Mouse (Mus musculus) right cerebral cortex, postnatal 25 days (tissue): ENCODE results near the gene Camk1d.
A peak's percentile ranks its signal among the peaks of the same experiment; 100 is the strongest.

ENCODE experiments used
- DNase-seq: peaks from one replicate; pipeline ENCODE4 v3.0.0; 2022

The Camk1d gene

DNA sequence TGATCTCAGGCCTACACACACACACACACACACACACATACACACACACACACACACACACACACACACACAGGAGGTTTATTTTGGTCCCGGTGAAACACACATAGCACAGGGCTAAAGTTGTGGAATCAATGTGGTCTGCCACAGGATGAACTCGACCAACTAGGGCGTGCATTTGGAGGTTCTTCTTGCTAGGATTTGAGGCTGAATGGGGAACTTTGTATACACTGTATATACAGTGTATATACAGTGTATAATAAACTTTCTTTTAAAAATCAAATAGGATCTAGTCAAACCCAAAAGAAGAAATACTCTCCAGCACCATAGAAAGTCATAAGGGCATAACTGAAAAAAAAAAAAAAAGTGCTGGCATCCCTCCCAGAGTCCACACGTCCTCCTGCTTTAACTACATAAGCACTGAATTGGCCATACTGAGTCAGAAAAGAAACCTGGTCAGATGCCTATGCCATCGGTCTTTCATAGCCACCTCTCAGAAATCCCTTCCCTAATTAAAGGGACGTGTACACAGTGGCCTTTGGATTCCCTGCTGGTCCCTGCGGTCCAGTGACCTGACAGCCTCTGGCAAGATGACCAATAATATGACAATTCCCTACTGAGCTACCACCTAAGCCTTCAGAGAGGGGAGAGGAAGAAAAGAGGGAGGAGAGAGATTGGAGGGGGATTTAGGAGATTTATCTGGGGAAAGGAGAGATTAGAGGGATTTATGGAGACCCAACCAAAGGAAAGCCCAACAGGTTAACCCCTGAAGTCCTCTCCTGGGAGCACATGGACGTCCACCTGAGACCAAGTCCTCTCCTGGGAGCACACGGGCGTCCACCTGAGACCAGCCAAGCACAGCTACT, 6.2 kb downstream of the Camk1d start:
- DNase-seq, result no peak

GRCm38 (mm10) chr2:5706618-5707017, 7.7 kb downstream of the Camk1d start:
- no peak for DNase-seq

- no peak for DNase-seq
Observed at GRCm38 (mm10) chr2:5702370-5702769, 11.9 kb downstream of the Camk1d start.

GRCm38 (mm10) chr2:5700931-5701330, 13.4 kb downstream of the Camk1d start:
- DNase-seq, result no peak

DNA sequence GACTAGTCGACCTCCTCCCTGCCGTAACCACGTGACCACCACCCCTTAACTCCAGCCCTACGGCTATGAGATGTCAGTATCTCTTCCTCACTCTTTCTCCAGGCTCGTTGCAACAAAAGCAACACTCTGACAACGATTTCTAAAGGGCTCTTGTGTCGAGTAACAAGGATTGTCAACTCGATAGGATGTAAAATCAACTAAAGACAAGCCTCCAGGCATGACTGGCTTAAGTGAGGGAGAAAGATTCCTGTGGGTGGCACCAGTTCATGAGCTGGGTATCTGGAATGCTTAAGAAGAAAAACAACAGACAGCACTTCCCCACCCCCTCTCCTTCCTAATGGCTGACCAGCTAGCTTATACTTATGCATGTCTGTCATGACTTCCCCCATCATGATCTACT, 15.9 kb downstream of the Camk1d start:
- DNase-seq, result no peak

GRCm38 (mm10) chr2:5694094-5694493, 20.2 kb downstream of the Camk1d start:
- no peak for DNase-seq

GRCm38 (mm10) chr2:5691729-5692128, 22.6 kb downstream of the Camk1d start:
- DNase-seq, result no peak

DNA sequence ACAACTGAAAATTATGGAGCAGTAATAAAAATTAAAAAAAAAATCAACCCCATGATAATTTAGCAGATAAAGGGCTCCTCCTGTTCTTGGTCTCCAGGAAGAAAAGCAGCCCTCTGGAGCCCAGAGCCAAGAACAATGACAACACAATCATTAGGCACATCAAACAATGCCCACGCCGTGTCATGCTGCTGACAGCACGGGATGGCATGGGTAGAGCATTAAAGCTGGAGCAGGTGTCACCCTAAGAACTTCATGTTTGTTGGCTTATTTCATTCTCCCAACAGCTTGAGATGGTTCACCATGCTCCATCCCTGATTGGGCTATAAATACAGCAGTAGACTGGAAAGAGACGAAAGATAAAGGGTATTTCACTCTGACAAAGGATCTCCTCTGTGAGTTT, 30.9 kb downstream of the Camk1d start:
- no peak for DNase-seq

DNA sequence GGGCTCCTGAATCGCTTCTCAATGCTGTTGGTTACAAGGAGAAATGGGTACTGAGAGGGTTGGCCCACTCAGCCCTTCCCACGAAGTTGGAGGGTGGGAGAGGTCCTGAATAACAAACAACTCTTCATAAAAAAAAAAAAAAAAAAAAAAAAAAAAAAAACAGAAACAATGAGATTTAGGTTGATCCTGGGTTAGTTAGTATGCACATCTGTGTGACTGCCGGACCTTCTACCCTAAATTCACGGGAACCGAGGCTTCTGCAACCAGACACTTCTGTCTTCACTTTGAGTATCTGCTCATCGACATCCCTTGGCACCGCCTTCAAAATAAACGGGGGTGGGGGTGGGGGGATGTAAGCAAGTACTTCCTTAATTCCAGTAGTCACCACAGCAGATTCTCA, 32.4 kb downstream of the Camk1d start:
- no peak for DNase-seq

DNA sequence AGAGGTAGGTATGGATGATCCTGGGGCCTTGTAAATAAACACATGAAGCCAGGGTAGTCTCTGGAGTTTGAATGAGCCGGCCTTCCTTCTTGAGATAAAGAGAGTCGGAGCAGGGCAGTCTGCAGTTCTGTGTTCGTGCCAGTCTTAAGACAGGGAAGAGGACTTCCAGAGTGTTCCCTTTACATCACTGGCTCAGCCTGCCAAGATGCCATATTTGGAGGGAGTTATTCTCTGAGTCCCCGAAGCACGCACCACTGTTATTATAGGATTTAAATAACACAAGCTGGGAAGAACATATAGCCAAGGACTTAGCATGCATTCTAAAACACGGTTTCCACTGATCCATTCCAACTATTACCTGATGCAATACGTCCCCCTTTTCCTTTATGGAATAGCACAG, 33.0 kb downstream of the Camk1d start:
- DNase-seq, result peak; percentile 38

DNA sequence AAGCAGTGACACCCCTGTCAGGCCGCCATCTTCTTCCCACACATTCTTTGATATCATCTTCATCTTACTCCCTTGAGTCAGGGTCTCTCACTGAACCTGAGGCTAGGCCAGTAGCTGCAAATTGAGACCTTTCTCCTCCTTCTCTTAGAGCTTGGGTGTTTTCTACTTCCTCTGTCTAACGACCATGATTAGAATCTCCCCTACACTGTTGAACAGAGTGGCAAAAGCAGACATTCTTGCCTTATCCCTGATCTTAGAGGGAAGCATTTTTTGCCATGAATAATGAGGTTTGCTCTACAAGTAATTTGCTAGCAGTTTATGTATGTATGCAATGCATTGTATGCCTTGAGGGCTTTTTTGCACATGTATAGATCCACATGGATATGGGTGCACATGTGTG, 35.3 kb downstream of the Camk1d start:
- DNase-seq, result no peak

- DNase-seq, result no peak
Observed at GRCm38 (mm10) chr2:5677472-5677871, 36.8 kb downstream of the Camk1d start.

DNA sequence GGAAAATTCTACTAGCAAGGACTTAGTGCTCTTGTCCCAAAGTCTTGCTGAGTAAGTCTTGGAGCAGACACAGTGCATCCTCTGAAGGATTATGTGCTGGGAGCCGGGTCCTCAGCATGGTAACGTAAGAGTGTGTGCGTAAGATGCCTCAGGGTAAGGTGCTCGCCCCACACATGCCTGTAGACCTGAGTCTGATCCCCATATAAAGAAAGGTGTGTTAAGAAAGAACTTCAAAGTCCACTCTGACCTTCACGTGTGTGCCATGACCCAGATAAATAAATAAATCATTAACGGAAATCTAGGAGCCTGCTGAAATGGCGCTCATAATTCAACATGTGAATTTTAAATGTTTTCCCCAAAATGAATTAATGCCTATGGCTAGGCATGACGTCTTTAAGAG, 37.5 kb downstream of the Camk1d start:
- DNase-seq, result no peak

- DNase-seq, result no peak
Observed at GRCm38 (mm10) chr2:5676143-5676483, 38.2 kb downstream of the Camk1d start.

- peak; percentile 76 for DNase-seq
Observed at GRCm38 (mm10) chr2:5675431-5676142, 38.7 kb downstream of the Camk1d start.

GRCm38 (mm10) chr2:5674512-5674911, 39.8 kb downstream of the Camk1d start:
- no peak for DNase-seq

- DNase-seq, result no peak
Observed at GRCm38 (mm10) chr2:5673816-5674215, 40.5 kb downstream of the Camk1d start.

DNA sequence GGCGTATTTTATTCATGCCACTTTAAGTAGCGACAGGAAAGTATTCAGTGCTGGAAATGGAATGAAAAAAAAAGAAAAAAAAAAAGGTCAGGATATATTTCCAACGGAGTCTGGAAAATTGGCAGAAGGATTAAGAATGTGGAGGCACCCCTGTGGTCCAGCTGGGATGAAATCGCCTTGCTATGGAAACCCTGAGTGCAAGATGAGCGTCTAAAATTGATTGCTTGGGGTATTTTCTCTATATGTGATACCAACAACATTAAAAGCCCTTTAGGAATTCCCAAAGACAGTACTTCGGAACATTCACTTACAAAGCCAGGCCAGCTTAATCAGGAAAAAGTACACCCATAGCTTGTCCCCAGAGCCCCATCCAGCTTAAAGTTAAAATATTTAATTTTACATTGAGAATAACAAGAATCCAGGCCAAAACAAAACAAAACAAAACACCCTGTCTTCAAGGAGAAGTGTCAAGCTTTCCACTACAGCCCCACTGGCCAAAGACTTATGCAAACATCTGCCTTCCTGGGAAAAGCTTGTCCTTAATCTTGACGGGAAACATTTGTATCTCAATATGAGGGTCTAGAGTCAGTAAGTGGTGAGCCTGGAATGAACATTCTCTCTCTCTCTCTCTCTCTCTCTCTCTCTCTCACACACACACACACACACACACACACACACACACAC, 41.3 kb downstream of the Camk1d start:
- no peak for DNase-seq

DNA sequence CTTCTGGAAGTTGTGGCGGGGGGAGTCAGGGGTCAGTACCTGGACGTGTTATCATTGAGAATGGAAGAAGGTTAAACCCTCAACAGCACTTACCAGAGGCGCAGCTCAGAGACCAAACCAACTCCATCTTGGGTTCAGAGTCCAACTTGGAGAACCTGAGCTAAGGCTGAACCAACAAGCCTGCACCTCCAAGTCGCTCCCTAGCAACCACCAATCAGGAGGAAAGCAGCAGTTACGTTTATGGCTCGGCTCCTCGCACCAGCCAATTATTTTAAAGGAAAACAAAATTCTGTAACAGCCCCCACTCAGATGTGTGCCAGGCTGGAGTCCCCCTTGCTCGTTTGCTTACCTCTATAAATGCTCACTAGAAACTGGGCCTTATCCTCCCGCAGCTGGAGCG, 44.2 kb downstream of the Camk1d start:
- no peak for DNase-seq

DNA sequence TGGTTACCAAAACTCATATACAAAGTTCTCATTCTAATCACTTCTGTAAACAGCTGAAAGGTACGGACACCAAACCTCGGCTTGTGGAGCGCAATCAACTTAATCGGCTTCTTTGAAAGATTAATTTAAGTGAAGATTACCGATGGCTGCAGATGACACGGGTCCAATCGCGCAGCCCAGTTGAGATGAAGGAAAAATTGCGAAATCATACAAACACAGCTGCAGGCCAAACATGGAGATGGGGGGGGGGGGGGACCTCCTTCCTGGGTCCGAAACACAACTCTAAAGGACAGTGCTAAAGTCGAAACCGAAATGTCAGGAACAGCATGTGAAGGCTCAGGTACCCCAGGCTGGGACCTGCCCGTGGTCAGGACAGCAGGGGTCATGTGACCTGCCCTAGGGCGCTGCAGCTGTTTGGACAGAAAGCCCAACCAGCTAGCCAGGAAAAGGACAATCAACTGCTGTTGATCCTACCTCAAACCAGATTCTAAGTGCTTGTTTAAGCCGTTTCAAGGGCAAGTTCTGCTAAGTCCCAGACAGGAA, 44.7 kb downstream of the Camk1d start:
- no peak for DNase-seq

GRCm38 (mm10) chr2:5668940-5669339, 45.4 kb downstream of the Camk1d start:
- DNase-seq, result no peak

GRCm38 (mm10) chr2:5663499-5663898, 50.8 kb downstream of the Camk1d start:
- no peak for DNase-seq

- no peak for DNase-seq
Observed at GRCm38 (mm10) chr2:5661946-5662345, 52.4 kb downstream of the Camk1d start.

GRCm38 (mm10) chr2:5658000-5658399, 56.3 kb downstream of the Camk1d start:
- DNase-seq, result no peak
